Mouse (Mus musculus) lung, embryonic 16.5 days (tissue): ENCODE measurements around the gene Nras. TPM values are rescaled to one million over a fixed set of nuclear protein-coding genes. Genes with fewer than 3 reads are reported as not detected.

Experiments used
- ATAC-seq: fragments of 200-750 bp; cut with Nextera tagmentation; 2 replicates; pipeline ENCODE4 v1.8.0; 2017; ENCODE audit warnings: low read depth, mild to moderate bottlenecking, moderate library complexity
- H3K27ac ChIP-seq: fragments of 300-500 bp; sonication (generic); 2 replicates; pipeline ENCODE4 v1.5.1; 2014; ENCODE audit warnings: mild to moderate bottlenecking, control low read depth, low read length
- H3K27me3 ChIP-seq: fragments of 300-500 bp; sonication (generic); 2 replicates; pipeline ENCODE4 v1.6.1; 2014; ENCODE audit warnings: low read depth, low read length, mixed read lengths; ENCODE audit not compliant: control insufficient read depth, insufficient read depth
- H3K36me3 ChIP-seq: fragments of 300-500 bp; sonication (generic); 2 replicates; pipeline ENCODE4 v1.6.1; 2014; ENCODE audit warnings: low read length; ENCODE audit not compliant: control insufficient read depth, insufficient read depth
- H3K4me1 ChIP-seq: fragments of 300-500 bp; sonication (generic); replicated peaks from 2 replicates; pipeline ENCODE4 v1.6.1; 2014; ENCODE audit warnings: low read length, mixed read lengths; ENCODE audit not compliant: control insufficient read depth, insufficient read depth
- H3K4me2 ChIP-seq: fragments of 300-500 bp; sonication (generic); 2 replicates; pipeline ENCODE4 v1.6.1; 2014; ENCODE audit warnings: low read depth, low read length, control low read depth
- H3K4me3 ChIP-seq: fragments of 300-500 bp; sonication (generic); 2 replicates; pipeline ENCODE4 v1.5.1; 2014; ENCODE audit warnings: mild to moderate bottlenecking, low read length, control low read depth
- H3K9ac ChIP-seq: fragments of 300-500 bp; sonication (generic); 2 replicates; pipeline ENCODE4 v1.6.1; 2014; ENCODE audit warnings: low read length, control low read depth
- H3K9me3 ChIP-seq: fragments of 300-500 bp; sonication (generic); 2 replicates; pipeline ENCODE4 v1.6.1; 2016; ENCODE audit warnings: low read length; ENCODE audit not compliant: control insufficient read depth
- WGBS: fragments of 180-500 bp; shearing (Covaris S2); extraction: QIAGEN DNeasy Blood & Tissue Kit; methylation state at CpG from one replicate; pipeline ENCODE4 v1.1.7; 2014; 5-methylcytosine and 5-hydroxymethylcytosine counted together
- polyA plus RNA-seq: library from polyadenylated mRNA; unstranded; fragments of >200 nt; fragmentation: Nextera tagmentation; extraction: Ambion mirVana; gene quantifications from 2 replicates; pipeline ENCODE4 v1.2.1, GENCODE M21; 2015

The Nras gene
- polyA plus RNA-seq = 93.8 and 96.7 TPM in 2 replicates

GRCm38 (mm10) chr3:103058207-103059157, at the start of gene Nras:
TSS of gene Nras (plus strand) at chr3:103058285.
- H3K27ac ChIP-seq = peak within 1 kb of the TSS; percentile 93
- peak within 1 kb of the TSS; percentile 84 for H3K9ac ChIP-seq
- H3K9me3 ChIP-seq = no peaks in the 10 kb centered on the region
- 1% methylated on average over 46 of the region's 46 CpGs for WGBS
- no peaks in the 10 kb centered on the region for H3K27me3 ChIP-seq
- peak within 1 kb of the TSS; percentile 75 for H3K4me3 ChIP-seq
- H3K4me1 ChIP-seq = peaks cover 4% of the 10 kb centered on the region; the same call in 1 of the 2 replicates
- peaks cover 44% of the 10 kb centered on the region for H3K36me3 ChIP-seq
- ATAC-seq = peak; percentile 100
- peak within 1 kb of the TSS; percentile 77 for H3K4me2 ChIP-seq

GRCm38 (mm10) chr3:103017350-103017749, 40.7 kb upstream of the Nras start:
- Histone ChIP-seq H3K27me3 (no peaks in the 10 kb centered on the region), H3K4me2 (no peak overlapping the region), H3K9me3 (no peaks in the 10 kb centered on the region), H3K9ac (no peak overlapping the region), H3K4me3 (no peak overlapping the region), H3K27ac (no peak overlapping the region), H3K36me3 (no peaks in the 10 kb centered on the region), H3K4me1 (peaks cover 4% of the 10 kb centered on the region)
- WGBS = 50% methylated on average over 2 of the region's 2 CpGs
- ATAC-seq = no peak

DNA sequence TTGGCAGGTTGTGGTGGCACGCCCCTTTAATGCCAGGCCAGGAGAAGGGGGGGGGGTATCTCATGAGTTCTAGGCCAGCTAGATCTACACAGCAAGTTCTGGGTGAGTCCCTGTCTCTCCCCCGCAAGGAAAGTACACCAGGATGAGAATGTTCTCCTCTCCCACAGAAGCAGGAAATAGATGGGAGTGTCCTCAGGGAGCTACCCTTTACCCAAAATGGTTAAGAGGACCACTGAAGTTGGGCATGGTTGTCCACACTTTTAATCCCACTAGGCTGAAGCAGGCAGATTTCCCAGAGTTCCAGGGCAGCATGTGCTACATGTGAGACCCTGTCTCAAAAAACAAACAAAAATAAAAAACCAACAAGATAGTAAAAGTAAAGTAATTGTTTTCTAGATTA, 38.6 kb upstream of the Nras start:
- peak overlapping the region; percentile 97; the same call in 1 of the 2 replicates for H3K27ac ChIP-seq
- peaks cover 4% of the 10 kb centered on the region for H3K4me1 ChIP-seq
- H3K4me3 ChIP-seq = peak overlapping the region; percentile 96; the same call in 1 of the 2 replicates
- 93% methylated on average over 2 of the region's 2 CpGs for WGBS
- H3K4me2 ChIP-seq = peak overlapping the region; percentile 56
- no peaks in the 10 kb centered on the region for H3K9me3 ChIP-seq
- H3K36me3 ChIP-seq = no peaks in the 10 kb centered on the region
- H3K9ac ChIP-seq = peak overlapping the region; percentile 100
- H3K27me3 ChIP-seq = no peaks in the 10 kb centered on the region
- no peak for ATAC-seq

DNA sequence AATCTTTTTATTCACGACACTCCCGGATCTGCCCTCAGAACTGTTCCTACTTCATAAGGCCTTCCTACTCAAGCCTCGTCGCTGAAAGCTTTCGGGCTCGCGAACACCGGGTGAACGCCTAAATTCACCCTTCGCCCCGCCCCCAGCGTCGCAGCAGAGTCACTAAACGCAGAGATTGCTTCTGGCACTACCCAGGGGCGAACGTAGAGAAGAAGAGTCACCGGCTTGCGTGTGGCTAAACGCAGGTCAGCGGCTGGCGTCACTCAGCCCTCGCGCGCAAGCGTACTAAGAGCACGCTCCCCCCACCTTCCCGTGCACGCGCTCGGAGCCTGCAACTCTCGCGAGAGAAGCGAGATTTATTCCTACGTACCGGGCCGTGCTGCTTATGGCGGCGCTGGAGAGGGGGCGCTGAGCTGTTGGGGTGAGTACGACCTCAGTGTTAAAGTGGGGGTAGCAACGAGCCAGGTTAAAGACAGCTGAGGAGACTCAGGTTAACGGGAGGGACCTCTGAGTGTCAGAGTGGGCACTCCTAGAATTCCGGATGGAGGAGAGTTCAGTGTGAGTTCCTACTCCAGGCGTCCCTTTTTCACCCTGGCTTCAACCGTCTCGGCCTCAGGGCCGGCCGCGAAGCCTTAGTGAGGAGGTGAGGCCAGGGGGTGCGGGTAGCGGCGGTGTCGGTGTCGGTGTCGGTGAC, 37.7 kb upstream of the Nras start, which contains the start of gene Csde1:
Gene Csde1 (plus strand): TSS at position 178 of the 694 bp plus-strand sequence.
- peak; percentile 93 for ATAC-seq
- peaks cover 4% of the 10 kb centered on the region for H3K4me1 ChIP-seq
- no peaks in the 10 kb centered on the region for H3K27me3 ChIP-seq
- peak within 1 kb of the TSS; percentile 100 for H3K9ac ChIP-seq
- no peaks in the 10 kb centered on the region for H3K36me3 ChIP-seq
- H3K9me3 ChIP-seq = no peaks in the 10 kb centered on the region
- WGBS = under 1% methylated on average over 55 of the region's 55 CpGs
- H3K27ac ChIP-seq = peak within 1 kb of the TSS; percentile 97
- H3K4me3 ChIP-seq = peak within 1 kb of the TSS; percentile 96
- H3K4me2 ChIP-seq = peak within 1 kb of the TSS; percentile 83

- Histone ChIP-seq H3K4me3 (peak overlapping the region; percentile 96), H3K4me2 (peak overlapping the region; percentile 83), H3K9me3 (no peaks in the 10 kb centered on the region), H3K9ac (peak overlapping the region; percentile 100), H3K36me3 (no peaks in the 10 kb centered on the region), H3K27ac (peak overlapping the region; percentile 97), H3K27me3 (no peaks in the 10 kb centered on the region), H3K4me1 (peaks cover 4% of the 10 kb centered on the region)
- under 1% methylated on average over 30 of the region's 37 CpGs for whole genome bisulfite sequencing
- ATAC-seq = peak; percentile 95
These were observed 37.0 kb upstream of the Nras start for GRCm38 (mm10) chr3:103020943-103021638.

- Histone ChIP-seq H3K27me3 (no peaks in the 10 kb centered on the region), H3K4me1 (peaks cover 4% of the 10 kb centered on the region), H3K36me3 (peaks cover 24% of the 10 kb centered on the region), H3K4me3 (no peak overlapping the region), H3K9ac (no peak overlapping the region), H3K27ac (no peak overlapping the region), H3K9me3 (no peaks in the 10 kb centered on the region), H3K4me2 (no peak overlapping the region)
- WGBS = 85% methylated on average over 1 of the region's 1 CpGs
- ATAC-seq = no peak
These were observed 31.9 kb upstream of the Nras start for GRCm38 (mm10) chr3:103026174-103026573.

GRCm38 (mm10) chr3:103040285-103040684, 17.8 kb upstream of the Nras start:
- no peak overlapping the region for H3K27ac ChIP-seq
- peaks cover 26% of the 10 kb centered on the region for H3K36me3 ChIP-seq
- WGBS = 89% methylated on average over 6 of the region's 6 CpGs
- H3K27me3 ChIP-seq = no peaks in the 10 kb centered on the region
- H3K4me3 ChIP-seq = no peak overlapping the region
- no peaks in the 10 kb centered on the region for H3K4me1 ChIP-seq
- ATAC-seq = no peak
- H3K9ac ChIP-seq = no peak overlapping the region
- H3K4me2 ChIP-seq = no peak overlapping the region
- H3K9me3 ChIP-seq = no peaks in the 10 kb centered on the region

DNA sequence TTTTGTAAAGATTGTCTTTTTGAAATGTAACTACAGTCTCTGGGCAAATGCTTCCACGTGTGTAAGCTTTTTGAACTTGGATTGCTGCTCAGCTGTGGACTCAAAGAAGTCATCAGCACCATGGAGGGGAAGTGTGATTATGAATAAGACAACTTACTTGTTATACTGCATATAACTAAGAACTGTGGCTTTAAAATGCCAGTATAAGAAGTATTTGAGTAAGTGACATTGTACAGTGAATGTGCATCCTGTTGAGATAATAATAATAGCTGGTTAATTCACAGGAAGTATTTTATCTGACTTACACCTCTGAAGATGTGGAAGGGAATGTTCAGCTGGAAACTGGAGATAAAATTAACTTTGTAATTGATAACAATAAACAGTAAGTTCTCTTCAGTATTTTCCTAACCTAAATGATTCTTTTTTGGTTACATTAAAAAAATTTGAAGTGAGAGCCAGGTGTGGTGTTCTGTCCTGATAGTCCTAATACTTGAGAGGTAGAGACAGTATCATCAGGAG, 17.2 kb upstream of the Nras start:
- H3K27me3 ChIP-seq = no peaks in the 10 kb centered on the region
- H3K36me3 ChIP-seq = peaks cover 29% of the 10 kb centered on the region
- H3K4me2 ChIP-seq = no peak overlapping the region
- 88% methylated on average over 1 of the region's 1 CpGs for WGBS
- no peak overlapping the region for H3K9ac ChIP-seq
- no peaks in the 10 kb centered on the region for H3K4me1 ChIP-seq
- H3K9me3 ChIP-seq = no peaks in the 10 kb centered on the region
- no peak overlapping the region for H3K4me3 ChIP-seq
- H3K27ac ChIP-seq = no peak overlapping the region
- ATAC-seq = no peak
